Mouse (Mus musculus) CH12.LX (cell line): ENCODE data around the gene Spag7. TPM values are rescaled to one million over a fixed set of nuclear protein-coding genes. Genes with fewer than 3 reads are reported as not detected.
A peak's percentile ranks its signal among the peaks of the same experiment; 100 is the strongest.

Experiments
- DNase-seq: peaks from one replicate; pipeline ENCODE4 v3.0.0-alpha.2; 2013; ENCODE audit errors: extremely low read depth
- H3K27ac ChIP-seq: 2 replicates; pipeline ENCODE4 v1.5.1; 2012; ENCODE audit warnings: low read depth, mild to moderate bottlenecking, control low read depth, moderate library complexity; ENCODE audit not compliant: insufficient read depth
- H3K27me3 ChIP-seq: replicated peaks from 2 replicates; pipeline ENCODE3; 2012; ENCODE audit warnings: inconsistent platforms
- H3K36me3 ChIP-seq, 2 experiments: replicated peaks in 1 of 2; 2 replicates each; pipeline versions ENCODE3 to v1.6.1; 2012; ENCODE audit warnings: inconsistent platforms in 1 of 2, low read length in 1 of 2, mild to moderate bottlenecking in 1 of 2, mixed read lengths in 1 of 2, moderate library complexity in 1 of 2; ENCODE audit not compliant: control insufficient read depth in 1 of 2, insufficient read depth in 1 of 2
- H3K4me1 ChIP-seq, 2 experiments: 2 replicates each; pipeline ENCODE4 v1.6.1; 2012; ENCODE audit warnings: inconsistent platforms in 1 of 2, moderate library complexity in 1 of 2; ENCODE audit not compliant: insufficient read depth in 2 of 2, control insufficient read depth in 1 of 2
- H3K4me2 ChIP-seq: 2 replicates; pipeline ENCODE4 v1.6.1; 2012; ENCODE audit warnings: low read depth, mild to moderate bottlenecking, control low read depth; ENCODE audit not compliant: poor library complexity, insufficient read depth, severe bottlenecking
- H3K4me3 ChIP-seq, 3 experiments: fragments of 150-350 bp in 1 of 3; sonication (generic) in 1 of 3; replicated peaks in 1 of 3; 2 replicates each; pipeline versions ENCODE3 to v1.5.1; 2011 to 2012; ENCODE audit warnings: low read depth in 2 of 3, low read length in 2 of 3, mild to moderate bottlenecking in 2 of 3, moderate library complexity in 2 of 3, control low read depth in 1 of 3, improper control_type of control experiment in 1 of 3, inconsistent platforms in 1 of 3, mixed read lengths in 1 of 3; ENCODE audit not compliant: poor library complexity in 1 of 3
- H3K79me2 ChIP-seq: replicated peaks from 2 replicates; pipeline ENCODE4 v1.6.1; 2012; ENCODE audit warnings: mild to moderate bottlenecking, moderate library complexity; ENCODE audit not compliant: control insufficient read depth, poor library complexity, insufficient read depth, severe bottlenecking; ENCODE audit errors: extremely low read depth
- H3K9ac ChIP-seq: 2 replicates; pipeline ENCODE4 v1.6.1; 2012; ENCODE audit warnings: low read depth, mild to moderate bottlenecking, control low read depth, moderate library complexity; ENCODE audit not compliant: insufficient read depth
- H3K9me3 ChIP-seq: replicated peaks from 2 replicates; pipeline ENCODE3; 2012; ENCODE audit warnings: low read length, inconsistent platforms, mixed read lengths
- CHD1 ChIP-seq: IDR thresholded peaks from 2 replicates; pipeline ENCODE4 v1.6.1; 2012; ENCODE audit warnings: low read depth, low read length, improper control_type of control experiment, inconsistent platforms
- ETS1 ChIP-seq: conservative IDR thresholded peaks from 2 replicates; pipeline ENCODE4 v1.6.1; 2012; ENCODE audit warnings: low read depth, mild to moderate bottlenecking, inconsistent platforms, low read length, improper control_type of control experiment, moderate library complexity
- GABPA ChIP-seq: IDR thresholded peaks from 2 replicates; pipeline ENCODE4 v1.6.1; 2012; ENCODE audit warnings: low read depth, low read length, improper control_type of control experiment, inconsistent platforms; ENCODE audit not compliant: insufficient replicate concordance
- HCFC1 ChIP-seq: IDR thresholded peaks from 2 replicates; pipeline ENCODE4 v1.6.1; 2012; ENCODE audit warnings: low read depth, mild to moderate bottlenecking, inconsistent platforms, low read length, improper control_type of control experiment
- MAZ ChIP-seq: IDR thresholded peaks from 2 replicates; pipeline ENCODE4 v1.6.1; 2012; ENCODE audit warnings: low read depth, mild to moderate bottlenecking, inconsistent platforms, low read length, improper control_type of control experiment, moderate library complexity
- MEF2A ChIP-seq: IDR thresholded peaks from 2 replicates; pipeline ENCODE4 v1.6.1; 2014; ENCODE audit warnings: low read depth, mild to moderate bottlenecking, inconsistent platforms, low read length, improper control_type of control experiment, borderline replicate concordance
- MXI1 ChIP-seq: IDR thresholded peaks from 2 replicates; pipeline ENCODE4 v1.6.1; 2011; ENCODE audit warnings: mild to moderate bottlenecking, low read depth, low read length, improper control_type of control experiment
- NELFE ChIP-seq: IDR thresholded peaks from 2 replicates; pipeline ENCODE4 v1.6.1; 2011; ENCODE audit warnings: low read depth, low read length, improper control_type of control experiment
- NRF1 ChIP-seq: IDR thresholded peaks from 2 replicates; pipeline ENCODE4 v1.6.1; 2014; ENCODE audit warnings: low read depth, mild to moderate bottlenecking, inconsistent platforms, low read length, improper control_type of control experiment, moderate library complexity
- SMC3 ChIP-seq: IDR thresholded peaks from 2 replicates; pipeline ENCODE4 v1.6.1; 2011; ENCODE audit warnings: low read depth, low read length, improper control_type of control experiment
- TCF12 ChIP-seq: IDR thresholded peaks from 2 replicates; pipeline ENCODE4 v1.6.1; 2014; ENCODE audit warnings: low read depth, mild to moderate bottlenecking, inconsistent platforms, low read length, improper control_type of control experiment
- UBTF ChIP-seq: IDR thresholded peaks from 2 replicates; pipeline ENCODE4 v1.6.1; 2012; ENCODE audit warnings: low read depth, mild to moderate bottlenecking, inconsistent platforms, low read length, improper control_type of control experiment, moderate library complexity
- USF1 ChIP-seq: IDR thresholded peaks from 2 replicates; pipeline ENCODE4 v1.6.1; 2014; ENCODE audit warnings: low read depth, mild to moderate bottlenecking, inconsistent platforms, low read length, improper control_type of control experiment
- ZC3H11A ChIP-seq: IDR thresholded peaks from 2 replicates; pipeline ENCODE4 v1.6.1; 2012; ENCODE audit warnings: low read depth, mild to moderate bottlenecking, inconsistent platforms, low read length, improper control_type of control experiment
- ZKSCAN1 ChIP-seq: IDR thresholded peaks from 2 replicates; pipeline ENCODE4 v1.6.1; 2012; ENCODE audit warnings: low read depth, inconsistent platforms, low read length, improper control_type of control experiment, borderline replicate concordance
- ZMIZ1 ChIP-seq: IDR thresholded peaks from 2 replicates; pipeline ENCODE4 v1.6.1; 2012; ENCODE audit warnings: low read depth, mild to moderate bottlenecking, inconsistent platforms, low read length, improper control_type of control experiment
- ZNF384 ChIP-seq: IDR thresholded peaks from 2 replicates; pipeline ENCODE4 v1.6.1; 2012; ENCODE audit warnings: low read depth, low read length, improper control_type of control experiment, inconsistent platforms
- dilution Hi-C: fragments of 300-500 bp; cut with MboI; formaldehyde crosslinking; loops from 2 replicates; pipeline ENCODE4 v1.14.3; 2020; ENCODE audit warnings: low sequenced_read_pairs; ENCODE audit not compliant: extremely low pct_unique_long_range_greater_than_20kb, extremely low pct_ligation_motif_present
- in situ Hi-C: fragments of 300-500 bp; cut with MboI; formaldehyde crosslinking; loops from 3 replicates; pipeline ENCODE4 v1.14.3; 2019; ENCODE audit warnings: low sequenced_read_pairs, low pct_ligation_motif_present, low pct_unique_long_range_greater_than_20kb, mixed read lengths
- polyA plus RNA-seq: library from polyadenylated mRNA; unstranded; fragments of >175 nt; gene quantifications from 2 replicates; pipeline ENCODE4 v1.2.1, GENCODE M21; 2012; ENCODE audit warnings: low read depth; ENCODE audit not compliant: insufficient read length
- total RNA-seq, 2 experiments: library from RNA; depleted of rRNA; stranded (reverse); fragments of 300-350 nt in 1 of 2; fragments of >200 nt in 1 of 2; gene quantifications; 2 replicates each; pipeline ENCODE4 v1.2.3; 2012 to 2014

Spag7 gene
- total and polyA plus RNA-seq, 3 experiments: 93.5 to 120 (median 105) TPM

DNA sequence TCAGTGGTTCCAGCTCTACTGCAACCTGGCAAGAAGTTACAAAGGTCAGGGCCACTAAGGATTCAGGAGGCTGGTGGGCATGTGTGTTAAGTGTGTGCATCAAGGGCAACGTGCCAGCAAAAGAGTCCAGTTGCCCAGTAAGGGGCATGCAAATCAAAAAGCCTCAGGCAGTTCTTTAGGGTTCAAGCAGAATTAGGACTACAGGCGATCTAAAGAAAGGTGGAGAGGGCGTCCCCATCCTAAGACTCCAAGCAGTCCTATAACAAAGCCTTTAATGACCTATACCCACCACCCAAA, 23.0 kb downstream of the Spag7 start:
- peak overlapping the region; percentile 81 for H3K4me2 ChIP-seq

DNA sequence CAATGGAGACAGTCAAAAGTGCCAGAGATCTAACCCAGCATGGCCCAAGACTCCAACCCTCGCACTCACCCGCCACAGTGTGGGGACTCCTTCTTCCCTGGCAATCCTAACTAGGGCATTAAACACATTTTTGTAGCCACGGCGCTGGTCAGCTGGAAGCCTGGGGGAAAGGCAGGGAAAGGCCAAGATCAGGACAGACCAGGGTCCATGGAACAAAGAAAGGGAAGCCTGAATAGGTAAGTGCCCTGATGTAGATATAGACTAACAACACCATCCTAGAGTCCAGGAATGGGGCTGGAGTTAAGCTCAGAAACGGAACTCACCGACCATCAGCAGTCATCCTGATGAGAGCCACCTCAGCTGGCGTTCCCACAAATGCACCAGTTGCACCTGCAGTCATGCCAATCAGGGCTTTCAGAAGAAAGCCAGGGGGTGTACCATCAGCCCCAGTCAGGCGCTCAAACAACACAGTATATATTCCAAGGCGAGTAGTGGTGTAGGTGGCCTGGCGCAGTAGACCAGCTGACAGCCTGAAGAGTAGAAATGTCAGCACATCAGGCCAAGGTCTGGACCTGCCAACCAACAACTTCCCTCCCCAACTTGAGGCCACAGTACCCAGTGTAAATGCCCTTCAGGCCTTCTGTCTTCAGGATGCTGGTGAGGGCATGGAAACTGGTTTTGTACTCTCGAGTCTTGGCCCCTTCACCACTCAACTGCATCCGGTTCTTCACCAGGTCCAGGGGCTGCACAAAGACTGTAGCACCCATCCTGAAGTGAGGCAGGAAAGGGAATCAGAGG, 23.6 kb downstream of the Spag7 start:
- Histone ChIP-seq H3K27me3 (no peaks in the 10 kb centered on the region), H3K4me2 (peak overlapping the region; percentile 81), H3K9me3 (no peaks in the 10 kb centered on the region), H3K27ac (no peak overlapping the region)
- dilution Hi-C loops: no loop called here
- TF ChIP-seq MXI1: no peak
- TF ChIP-seq ZC3H11A: no peak
- TF ChIP-seq ETS1: no peak
- TF ChIP-seq ZMIZ1: no peak
- no peak for TF ChIP-seq MEF2A
- no peak for TF ChIP-seq UBTF
- no peak for TF ChIP-seq MAZ
- TF ChIP-seq SMC3: no peak
- TF ChIP-seq ZKSCAN1: no peak
- no peak for TF ChIP-seq HCFC1
- TF ChIP-seq NRF1: no peak
- no peak for TF ChIP-seq TCF12
- TF ChIP-seq GABPA: no peak
- no peak for TF ChIP-seq ZNF384
- no peak for TF ChIP-seq USF1
- TF ChIP-seq, all 38 proteins: peak for 0
- peak overlapping the region; percentile 66 to 99 (median 80) for H3K4me3 ChIP-seq
- peak overlapping the region; percentile 93 for H3K9ac ChIP-seq
- DNase-seq: peak; percentile 17
- H3K4me1 ChIP-seq: peaks cover 20 to 38% of the 10 kb centered on the region in 2 experiments
- peaks cover 29 to 67% of the 10 kb centered on the region in 2 experiments for H3K36me3 ChIP-seq
- in situ Hi-C loops: no loop called here
- peaks cover 39% of the 10 kb centered on the region for H3K79me2 ChIP-seq

More for the DNA sequence above, 23.0 kb downstream of the Spag7 start:
- DNase-seq: no peak
- no peaks in the 10 kb centered on the region for H3K9me3 ChIP-seq
- peaks cover 44% of the 10 kb centered on the region for H3K79me2 ChIP-seq
- dilution Hi-C loops (no loop called here), in situ Hi-C loops (no loop called here)
- H3K9ac ChIP-seq: peak overlapping the region; percentile 93
- TF ChIP-seq NELFE (no peak), CHD1 (peak; percentile 40; the same call in 1 of the 2 replicates)
- peaks cover 34 to 72% of the 10 kb centered on the region in 2 experiments for H3K36me3 ChIP-seq
- H3K27me3 ChIP-seq: no peaks in the 10 kb centered on the region
- H3K4me1 ChIP-seq: peaks cover 25 to 43% of the 10 kb centered on the region in 2 experiments
- H3K4me3 ChIP-seq: peak overlapping the region; percentile 66 to 99 (median 80)
- peak overlapping the region; percentile 58; the same call in 1 of the 2 replicates for H3K27ac ChIP-seq
